ENCODE assay signal across 28 mouse cellular contexts in genomic region chr5:92248614-92249013, GRCm38 (mm10). TPM values are rescaled to one million over a fixed set of nuclear protein-coding genes. Genes with fewer than 3 reads are reported as not detected.
"Had no signal": no experiment of that assay in that cellular context is flagged by ENCODE, and none has a peak within 500 bp of the region (broad histone marks: within the 10 kb centered on the region; RNA-seq: fewer than 3 reads in every experiment).

No protein-coding gene starts in this region.

- H3K4me2 ChIP-seq: heart, embryonic 12.5 days; hindbrain, embryonic 12.5 days; hindbrain, embryonic 15.5 days; limb, embryonic 12.5 days; liver, embryonic 11.5 days; liver, embryonic 13.5 days had no signal

- DNase-seq: gastrocnemius, postnatal 14 days; gastrocnemius, postnatal 36 days; heart, adult 18-20 months; heart, postnatal 10 days; heart, postnatal 4 days; kidney, adult 18-20 months; kidney, adult 8-10 months; kidney, postnatal 10 days; kidney, postnatal 25 days; kidney, postnatal 4 days; liver; liver, embryonic 13.5 days had no signal

- H3K36me3 ChIP-seq: heart, embryonic 10.5 days; heart, embryonic 12.5 days; hindbrain, embryonic 10.5 days; hindbrain, embryonic 12.5 days; hindbrain, embryonic 15.5 days; limb, embryonic 10.5 days; limb, embryonic 12.5 days; liver, embryonic 13.5 days had no signal

- H3K27ac ChIP-seq: heart, embryonic 10.5 days; hindbrain, embryonic 10.5 days; hindbrain, embryonic 12.5 days; hindbrain, embryonic 15.5 days; hindbrain, postnatal 0 days; layer of hippocampus, adult 2 months; left cerebral cortex, adult 2 months; limb, embryonic 10.5 days; limb, embryonic 12.5 days; liver, embryonic 13.5 days had no signal

- ATAC-seq: hindbrain, postnatal 0 days had no signal

- H3K27me3 ChIP-seq: hindbrain, embryonic 12.5 days; hindbrain, embryonic 15.5 days; limb, embryonic 12.5 days had no signal

- H3K4me3 ChIP-seq: heart, embryonic 10.5 days; heart, embryonic 12.5 days; hindbrain, embryonic 10.5 days; hindbrain, embryonic 12.5 days; hindbrain, embryonic 15.5 days; layer of hippocampus, adult 2 months; left cerebral cortex, adult 2 months; limb, embryonic 10.5 days; limb, embryonic 12.5 days; liver, embryonic 13.5 days had no signal

- H3K9me3 ChIP-seq: limb, embryonic 10.5 days; limb, embryonic 12.5 days had no signal

- H3K4me1 ChIP-seq: hindbrain, embryonic 12.5 days; limb, embryonic 12.5 days; liver, embryonic 13.5 days had no signal

- H3K9ac ChIP-seq: heart, embryonic 12.5 days; hindbrain, embryonic 12.5 days; hindbrain, embryonic 15.5 days; limb, embryonic 12.5 days; liver, embryonic 13.5 days had no signal

RNA-seq across cellular contexts. Expression of gene Ppef2, which starts 7.5 kb away (rescaled TPM):
- polyA plus RNA-seq: heart, embryonic 12.5 days; heart, embryonic 14.5 days; heart, embryonic 16.5 days; limb, embryonic 12.5 days; liver, embryonic 13.5 days had no signal

RNA-seq across cellular contexts. Expression of gene U90926, which starts 33.4 kb away (rescaled TPM):
- polyA plus RNA-seq: heart, embryonic 10.5 days; heart, embryonic 12.5 days; heart, embryonic 14.5 days; heart, embryonic 16.5 days; hindbrain, embryonic 10.5 days; hindbrain, embryonic 12.5 days; hindbrain, embryonic 15.5 days; hindbrain, postnatal 0 days; intestine, embryonic 14.5 days; kidney, embryonic 14.5 days; limb, embryonic 10.5 days; limb, embryonic 12.5 days; limb, embryonic 14.5 days; liver, embryonic 11.5 days; liver, embryonic 13.5 days had no signal
